Mouse (Mus musculus) cerebellum, adult 18-20 months (tissue): ENCODE measurements around the gene Paqr7.
A peak's percentile ranks its signal among the peaks of the same experiment; 100 is the strongest.

Experiments used
- DNase-seq, 2 experiments: peaks; one replicate each; pipeline ENCODE4 v3.0.0; 2021

Gene Paqr7

GRCm38 (mm10) chr4:134496595-134497210 is at the start of gene Paqr7:
TSS of gene Paqr7 (plus strand) at chr4:134496697.
- peak; percentile 88 to 89 for DNase-seq

GRCm38 (mm10) chr4:134447966-134448365 is 48.5 kb upstream of the Paqr7 start:
- DNase-seq, result no peak

- DNase-seq, result peak; percentile 77 to 81
Measured at GRCm38 (mm10) chr4:134449595-134450391, 46.7 kb upstream of the Paqr7 start.

DNA sequence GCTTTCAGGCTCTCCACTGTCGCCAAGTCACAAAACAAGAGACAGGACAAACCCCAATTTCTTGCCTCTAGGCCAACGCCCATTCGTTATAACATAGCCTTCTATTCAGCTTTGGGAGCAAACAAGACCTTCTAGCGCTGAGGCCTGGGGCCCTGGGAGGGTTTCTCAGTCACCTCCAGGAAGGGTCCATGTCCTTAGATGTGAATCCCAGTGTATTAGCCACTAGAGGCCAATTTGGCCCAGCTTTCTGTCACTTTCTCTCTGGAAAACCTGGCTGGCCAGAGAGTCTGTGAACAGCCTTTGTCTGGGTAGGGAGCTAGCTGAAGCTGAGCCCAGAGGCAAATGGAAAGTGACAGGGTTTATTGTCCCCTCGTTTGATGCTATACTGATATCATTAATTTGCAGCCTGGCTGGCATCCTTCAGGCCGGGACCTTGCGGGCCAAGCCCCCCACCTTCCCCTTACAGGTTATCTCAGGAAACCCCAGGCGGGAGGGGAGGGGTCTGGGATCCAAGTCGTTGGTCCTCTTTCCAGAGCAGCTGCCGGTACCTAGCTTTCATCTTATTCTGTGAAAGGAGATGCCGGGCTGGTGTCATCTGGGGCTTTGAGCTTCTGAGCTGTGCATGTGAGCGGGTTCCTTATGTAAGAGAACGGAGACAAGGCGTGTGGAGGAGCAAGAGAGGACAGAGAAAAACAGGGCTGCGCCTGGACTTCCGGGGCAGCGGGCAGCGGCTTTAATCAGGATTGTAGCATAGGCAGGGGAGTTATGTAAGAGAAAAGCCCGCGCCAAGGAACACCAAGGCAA is 45.9 kb upstream of the Paqr7 start:
- DNase-seq, result peak; percentile 71 to 73

GRCm38 (mm10) chr4:134451484-134451883 is 45.0 kb upstream of the Paqr7 start:
- no peak for DNase-seq

DNA sequence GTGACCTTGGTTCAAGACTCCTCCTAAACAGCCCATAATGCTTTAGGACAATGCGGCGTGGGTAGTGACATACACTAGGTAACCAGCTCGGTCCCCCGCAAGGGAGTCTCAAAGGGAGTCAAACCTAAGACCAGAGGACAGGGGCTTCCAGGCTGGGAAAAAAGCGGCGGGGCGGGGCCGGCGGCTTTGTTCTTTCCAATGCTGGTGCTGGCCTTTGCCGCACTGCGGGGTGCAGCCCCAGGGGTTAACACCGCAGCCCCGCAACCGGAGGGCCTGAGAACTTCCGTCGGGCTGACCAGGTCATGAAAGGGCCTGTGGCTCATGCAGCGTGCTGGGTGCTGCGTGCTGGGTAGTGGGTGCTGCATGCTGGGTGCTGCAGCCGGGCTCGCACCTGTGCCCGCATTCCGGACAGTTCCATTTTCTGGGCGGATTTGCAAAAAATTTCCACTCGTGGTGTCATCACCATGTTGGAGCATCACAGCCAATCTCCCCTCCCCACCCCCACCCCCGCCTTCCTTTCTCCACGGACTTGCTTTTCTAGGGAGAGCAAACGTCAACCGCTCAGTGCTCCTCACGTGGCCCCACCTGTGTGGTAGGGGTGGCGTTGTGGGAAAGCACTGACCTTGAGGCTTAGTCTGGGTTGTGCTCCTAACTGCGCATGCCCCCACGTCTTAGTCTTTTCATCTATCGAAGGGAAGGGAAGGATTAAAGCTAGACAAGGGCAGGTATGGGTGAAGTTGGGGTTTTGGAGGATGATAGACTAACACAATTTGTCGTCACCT is 42.7 kb upstream of the Paqr7 start:
- DNase-seq, result peak; percentile 64 to 72

DNA sequence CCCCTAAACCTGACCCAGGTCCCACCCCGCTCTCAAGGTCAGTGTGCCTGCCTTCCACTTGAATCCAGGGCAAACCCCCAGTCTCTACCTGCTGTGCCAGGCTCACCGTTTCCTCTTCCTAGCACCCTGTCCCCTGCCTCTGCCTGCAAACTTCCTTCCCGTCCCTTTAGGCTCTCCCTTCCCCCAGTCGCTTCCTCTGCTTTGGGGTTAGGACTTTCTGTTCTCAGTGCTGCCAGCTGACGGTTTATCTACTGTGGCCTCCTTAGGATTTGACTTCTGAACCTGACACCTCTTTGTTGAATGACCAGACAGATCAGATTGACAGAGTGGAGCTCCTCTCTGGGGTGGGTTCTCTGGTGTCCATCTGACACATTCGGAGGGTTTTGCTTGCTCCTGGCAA is 41.2 kb upstream of the Paqr7 start:
- DNase-seq, result no peak

GRCm38 (mm10) chr4:134457130-134457825 is 39.2 kb upstream of the Paqr7 start:
- DNase-seq, result no peak

GRCm38 (mm10) chr4:134458856-134459255 is 37.6 kb upstream of the Paqr7 start:
- DNase-seq, result peak; percentile 89 to 96

DNA sequence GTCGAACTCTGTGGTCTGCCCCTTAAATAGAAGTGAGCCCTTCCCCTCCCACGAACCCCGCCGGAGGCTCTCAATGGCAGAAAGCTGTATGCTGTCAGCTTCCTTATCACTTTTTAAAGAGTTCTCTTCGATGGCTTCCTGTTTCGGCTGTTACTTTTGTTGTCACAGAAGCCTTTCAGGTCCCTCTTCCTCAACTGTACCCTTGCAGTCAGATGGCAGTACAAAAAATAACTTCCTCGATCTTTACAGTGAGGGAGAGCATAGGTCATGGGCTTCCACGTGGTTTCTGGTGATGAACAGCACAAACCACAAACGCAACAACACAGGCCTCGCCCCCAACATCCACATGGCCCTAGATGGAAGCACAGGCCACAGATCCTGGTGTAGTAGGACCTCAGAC is 36.2 kb upstream of the Paqr7 start:
- DNase-seq, result no peak

GRCm38 (mm10) chr4:134461252-134461651 is 35.2 kb upstream of the Paqr7 start:
- DNase-seq, result no peak

DNA sequence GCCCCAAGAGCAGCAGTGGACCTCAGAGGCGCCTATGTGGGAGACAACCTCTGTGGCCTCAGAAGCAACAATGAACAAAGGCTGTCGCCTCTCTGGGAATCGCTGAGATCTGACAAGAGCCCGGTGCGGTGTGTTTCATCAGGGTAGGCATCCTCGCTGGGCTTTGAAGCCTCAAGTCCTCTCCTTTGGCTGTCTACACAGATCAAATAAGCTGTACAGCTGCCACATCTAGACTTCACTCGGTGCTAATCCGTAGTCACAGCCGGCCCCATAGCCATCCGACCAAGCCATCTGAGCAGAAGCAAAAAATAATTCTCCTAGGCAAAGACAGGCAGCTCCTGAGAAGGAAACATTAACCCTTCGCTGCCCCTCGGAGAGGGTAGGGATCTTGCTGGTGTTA is 30.7 kb upstream of the Paqr7 start:
- no peak for DNase-seq

DNA sequence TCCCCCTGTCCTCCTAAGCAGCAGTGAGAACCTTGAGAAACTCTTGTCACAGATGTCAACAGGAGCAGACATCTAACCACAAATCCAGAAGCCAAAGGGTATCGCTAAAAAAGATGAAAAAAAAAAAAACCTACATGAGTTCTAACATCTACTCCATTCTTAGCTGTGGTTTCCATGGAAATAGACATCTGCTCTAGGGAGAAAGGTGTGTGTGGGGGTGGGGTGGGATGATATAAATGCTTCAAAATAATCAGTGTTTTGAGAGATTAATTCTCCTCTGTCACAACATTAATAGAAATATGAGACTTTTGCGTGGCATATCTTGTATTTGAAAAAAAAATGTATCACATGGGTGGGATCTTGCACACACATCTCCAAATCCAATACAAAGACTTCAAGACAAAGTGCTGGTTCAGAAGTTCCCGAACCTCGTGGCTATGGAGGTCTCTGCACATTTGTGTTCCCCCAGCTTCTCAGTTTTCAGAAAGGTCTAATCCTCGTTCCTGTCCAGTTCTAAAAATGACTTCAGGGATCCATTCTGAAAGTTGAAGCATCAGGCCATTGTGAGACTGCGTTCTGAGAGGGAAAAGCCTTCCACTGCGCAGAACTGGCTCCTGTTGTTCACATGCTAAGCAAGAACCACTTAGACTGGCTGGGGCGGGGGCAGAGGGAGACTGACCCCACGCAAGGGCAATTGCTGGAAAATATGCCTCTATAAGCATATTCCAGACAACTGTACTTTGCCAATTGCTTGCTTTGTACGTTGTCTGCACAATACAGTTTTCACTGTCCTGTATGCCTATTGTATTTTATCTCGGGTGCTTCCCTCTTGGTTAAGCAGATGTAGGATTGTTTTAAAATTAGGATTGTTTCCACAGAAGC is 29.9 kb upstream of the Paqr7 start:
- DNase-seq, result no peak

GRCm38 (mm10) chr4:134467435-134468214 is 28.9 kb upstream of the Paqr7 start:
- DNase-seq, result peak; percentile 46 to 61

DNA sequence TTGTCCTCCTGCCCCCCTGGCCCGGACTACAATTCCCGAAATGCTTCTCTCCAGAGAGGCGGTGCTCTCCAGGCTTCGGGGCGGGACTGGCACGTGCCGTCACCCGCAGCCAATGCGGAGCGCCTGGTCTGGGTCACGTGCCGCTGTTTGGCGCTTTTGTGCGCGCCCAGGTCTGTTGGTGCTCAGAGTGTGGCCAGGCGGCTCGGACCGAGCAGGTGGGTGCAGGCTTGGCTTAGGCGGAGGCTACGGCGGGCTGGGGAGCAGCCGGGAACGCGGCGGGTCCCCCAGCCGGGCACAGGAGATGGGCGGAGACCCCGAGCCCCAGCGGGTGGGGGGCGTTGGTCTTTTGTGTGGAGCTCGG is 28.3 kb upstream of the Paqr7 start, which contains the start of gene Stmn1:
TSS of gene Stmn1 (plus strand) at position 106 of the 361 bp plus-strand sequence.
- peak; percentile 95 to 98 for DNase-seq

- peak; percentile 96 to 97 for DNase-seq
Measured at GRCm38 (mm10) chr4:134468578-134469266, 27.8 kb upstream of the Paqr7 start.

GRCm38 (mm10) chr4:134469341-134469796 is 27.1 kb upstream of the Paqr7 start:
- no peak for DNase-seq

DNA sequence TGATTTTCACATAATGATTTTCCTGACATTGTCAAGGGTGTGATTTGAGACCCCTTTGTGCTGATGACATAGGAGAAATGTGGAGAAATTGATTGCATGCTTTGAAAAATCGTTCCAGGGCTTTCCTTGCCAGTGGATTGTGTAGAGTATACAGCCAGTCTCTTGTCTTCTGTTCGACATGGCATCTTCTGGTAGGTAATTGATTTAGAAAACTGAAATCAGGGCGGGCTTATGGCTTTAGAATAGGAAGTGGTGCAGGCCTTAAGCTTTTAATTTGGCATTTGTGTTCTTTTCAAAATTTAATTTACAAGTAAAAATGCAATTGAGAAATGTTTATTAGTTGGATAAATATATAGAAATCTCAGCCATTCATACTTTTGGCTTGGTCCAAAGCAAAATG is 26.5 kb upstream of the Paqr7 start:
- DNase-seq, result no peak

DNA sequence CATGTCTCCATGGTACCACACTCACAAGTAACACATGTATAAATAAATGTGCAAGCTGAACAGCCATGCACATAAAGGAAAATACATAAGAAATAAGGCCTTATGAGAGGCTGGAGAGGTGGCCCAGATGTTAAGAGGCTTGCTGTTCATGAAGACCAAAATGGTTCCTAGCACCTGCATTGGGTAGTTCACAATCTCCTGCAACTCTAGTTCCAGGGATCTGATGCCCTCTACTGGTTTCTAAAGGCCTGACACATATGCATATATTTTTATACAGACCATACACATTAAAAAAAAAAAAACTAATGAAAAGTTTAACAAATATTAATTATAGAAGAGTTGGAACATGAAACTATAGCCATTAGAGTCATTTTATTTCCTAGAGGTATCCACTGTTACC is 25.0 kb upstream of the Paqr7 start:
- DNase-seq, result no peak

GRCm38 (mm10) chr4:134473764-134474163 is 22.7 kb upstream of the Paqr7 start:
- DNase-seq, result no peak
